Mouse (Mus musculus): Measurements from ENCODE around the gene Chrna1.

DNA sequence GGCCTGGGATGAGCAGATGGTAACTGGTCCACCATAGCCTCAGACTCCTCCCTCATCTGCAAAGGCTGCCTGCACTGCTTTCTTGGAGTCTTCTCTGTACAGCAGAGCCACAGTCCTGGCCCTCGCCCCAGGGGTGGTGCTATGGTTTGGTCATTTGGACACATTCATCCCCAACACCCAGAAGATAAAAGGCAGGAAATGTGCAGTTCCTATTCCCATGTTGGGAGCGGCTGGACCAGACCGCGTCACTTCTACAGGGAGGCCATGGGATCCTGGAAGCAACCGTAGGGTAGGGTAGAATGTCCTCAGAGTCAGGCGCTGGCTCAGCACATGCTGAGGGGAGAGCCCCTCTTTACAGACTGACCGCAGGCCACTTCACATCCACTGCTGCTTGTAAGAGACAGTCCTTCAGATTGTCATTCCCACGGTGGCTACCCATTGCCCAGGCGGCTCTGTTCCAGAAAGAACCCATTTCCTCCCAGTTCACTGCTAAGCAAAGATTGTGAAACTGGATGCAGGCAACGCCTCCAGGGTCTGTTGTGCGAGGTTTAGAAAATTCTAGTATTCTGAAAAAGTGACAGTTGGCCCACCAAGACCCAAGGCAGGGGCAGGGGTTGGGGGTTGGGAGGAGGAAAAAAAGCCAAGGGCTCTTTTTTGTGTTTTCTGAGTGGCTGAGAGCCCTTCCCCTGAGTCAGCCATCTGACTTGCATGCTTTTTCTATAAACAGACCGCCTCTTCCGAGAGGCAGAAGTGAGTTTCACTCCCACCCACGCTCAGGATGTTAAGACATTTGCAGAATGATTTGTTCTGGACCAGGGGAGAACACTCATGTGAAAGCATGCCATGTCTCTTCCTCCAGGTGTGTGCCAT is 12.3 kb upstream of the Chrna1 start:
- TF ChIP-seq CTCF (IDR thresholded peaks at IDR 0.05; ENCODE audit: extremely low read depth, insufficient read depth, low read length): no peak
- TF ChIP-seq POLR2A (IDR thresholded peaks at IDR 0.05; ENCODE audit: extremely low read depth, insufficient read depth, low read length): no peak

Measured in cortical plate, adult 2 months (tissue).